Mouse (Mus musculus) ES-E14 (cell line): ENCODE data around the gene Ocrl. TPM values are rescaled to one million over a fixed set of nuclear protein-coding genes. Genes with fewer than 3 reads are reported as not detected.

ENCODE experiments used
- DNase-seq: peaks from one replicate; pipeline ENCODE4 v3.0.0-alpha.2; 2013; ENCODE audit warnings: low read depth, low spot score
- H3K27ac ChIP-seq: 2 replicates; pipeline ENCODE4 v1.5.1; 2012; ENCODE audit warnings: low read depth, mild to moderate bottlenecking, low read length, moderate library complexity, mixed read lengths; ENCODE audit not compliant: poor library complexity, insufficient read depth, severe bottlenecking
- H3K36me3 ChIP-seq: 2 replicates; pipeline ENCODE4 v1.6.1; 2012; ENCODE audit warnings: mild to moderate bottlenecking, low read length, moderate library complexity, mixed read lengths; ENCODE audit not compliant: control insufficient read depth, poor library complexity, insufficient read depth, severe bottlenecking
- H3K4me1 ChIP-seq, 2 experiments: fragments of 150-350 bp in 1 of 2; sonication (generic) in 1 of 2; 2 replicates each; pipeline ENCODE4 v1.6.1; 2012; ENCODE audit warnings: low read length in 2 of 2, mild to moderate bottlenecking in 1 of 2, mixed read lengths in 1 of 2; ENCODE audit not compliant: control insufficient read depth in 2 of 2, insufficient read depth in 2 of 2, poor library complexity in 1 of 2
- H3K4me3 ChIP-seq, 2 experiments: fragments of 150-350 bp in 1 of 2; sonication (generic) in 1 of 2; 2 replicates each; pipeline ENCODE4 v1.5.1; 2012; ENCODE audit warnings: low read length in 2 of 2, low read depth in 1 of 2, mild to moderate bottlenecking in 1 of 2, mixed read lengths in 1 of 2; ENCODE audit not compliant: insufficient read depth in 1 of 2, poor library complexity in 1 of 2, severe bottlenecking in 1 of 2
- H3K9ac ChIP-seq: 2 replicates; pipeline ENCODE4 v1.6.1; 2012; ENCODE audit warnings: low read depth, mild to moderate bottlenecking, low read length, mixed read lengths; ENCODE audit not compliant: poor library complexity, insufficient read depth, severe bottlenecking
- H3K9me3 ChIP-seq: fragments of 150-350 bp; sonication (generic); 2 replicates; pipeline ENCODE4 v1.6.1; 2012; ENCODE audit warnings: low read depth, mild to moderate bottlenecking, low read length; ENCODE audit not compliant: control insufficient read depth, insufficient read depth
- CHD2 ChIP-seq: IDR thresholded peaks from 2 replicates; pipeline ENCODE4 v1.6.1; 2014; ENCODE audit warnings: mild to moderate bottlenecking, low read depth, low read length, inconsistent platforms
- HCFC1 ChIP-seq: IDR thresholded peaks from 2 replicates; pipeline ENCODE4 v1.6.1; 2012; ENCODE audit warnings: low read length, inconsistent platforms, borderline replicate concordance; ENCODE audit not compliant: insufficient read depth
- MAFK ChIP-seq: IDR thresholded peaks from 2 replicates; pipeline ENCODE4 v1.6.1; 2014; ENCODE audit warnings: mild to moderate bottlenecking, low read depth, low read length, inconsistent platforms; ENCODE audit not compliant: insufficient read depth
- ZC3H11A ChIP-seq: IDR thresholded peaks from 2 replicates; pipeline ENCODE4 v1.6.1; 2012; ENCODE audit warnings: low read depth, mild to moderate bottlenecking, inconsistent platforms, low read length, borderline replicate concordance
- ZNF384 ChIP-seq: IDR thresholded peaks from 2 replicates; pipeline ENCODE4 v1.6.1; 2012; ENCODE audit warnings: low read depth, low read length, inconsistent platforms
- in situ Hi-C, 2 experiments: fragments of 600-800 bp; cut with MboI; formaldehyde crosslinking; loops; one replicate each; pipeline ENCODE4 v1.15.1; 2025; ENCODE audit warnings: low sequenced_read_pairs in 2 of 2, inconsistent platforms in 1 of 2; ENCODE audit not compliant: unreplicated experiment in 2 of 2
- total RNA-seq: library from RNA; depleted of rRNA; stranded (reverse); fragments of 300-350 nt; gene quantifications from 2 replicates; pipeline ENCODE4 v1.2.3, GENCODE M21; 2012

Ocrl gene
- total RNA-seq, 1 experiment = 7.8 TPM

GRCm38 (mm10) chrX:47970864-47971263 is 58.7 kb downstream of the Ocrl start:
- TF ChIP-seq HCFC1 (no peak), CHD2 (no peak), ZC3H11A (no peak), MAFK (no peak)
- DNase-seq = peak; percentile 37
- in situ Hi-C loops = no loop called here

GRCm38 (mm10) chrX:47971366-47972128 is 59.4 kb downstream of the Ocrl start:
- Histone ChIP-seq H3K4me1 (0 out of 4 replicates have a peak, but pooled peaks cover 0 to 2% of the 10 kb centered on the region in 2 experiments), H3K36me3 (no peaks in the 10 kb centered on the region), H3K4me3 (no peak overlapping the region), H3K27ac (peak overlapping the region; percentile 5; the same call in 1 of the 2 replicates), H3K9me3 (no peaks in the 10 kb centered on the region), H3K9ac (no peak overlapping the region)
- peak; percentile 33 for DNase-seq
- no peak for TF ChIP-seq ZNF384
- in situ Hi-C loops = no loop called here

More at GRCm38 (mm10) chrX:47970864-47971263, 58.7 kb downstream of the Ocrl start:
- Histone ChIP-seq H3K4me3 (no peak overlapping the region), H3K4me1 (0 out of 4 replicates have a peak, but pooled peaks cover 0 to 2% of the 10 kb centered on the region in 2 experiments), H3K9ac (no peak overlapping the region), H3K9me3 (no peaks in the 10 kb centered on the region), H3K27ac (peak overlapping the region; percentile 66; the same call in 1 of the 2 replicates), H3K36me3 (no peaks in the 10 kb centered on the region)

GRCm38 (mm10) chrX:47976551-47976950 is 64.4 kb downstream of the Ocrl start:
- Histone ChIP-seq H3K9ac (no peak overlapping the region), H3K36me3 (no peaks in the 10 kb centered on the region), H3K9me3 (no peaks in the 10 kb centered on the region), H3K4me1 (no peaks in the 10 kb centered on the region), H3K27ac (no peak overlapping the region), H3K4me3 (no peak overlapping the region)
- TF ChIP-seq CHD2 (no peak), HCFC1 (no peak), MAFK (no peak), ZNF384 (no peak), ZC3H11A (no peak)
- in situ Hi-C loops = loop anchor here (25.0 kb wide), 1 partner anchor 436 kb away; no protein-coding TSS in a partner anchor
- DNase-seq = no peak

- Histone ChIP-seq H3K36me3 (no peaks in the 10 kb centered on the region), H3K9me3 (no peaks in the 10 kb centered on the region), H3K4me1 (no peaks in the 10 kb centered on the region), H3K27ac (no peak overlapping the region), H3K4me3 (no peak overlapping the region), H3K9ac (no peak overlapping the region)
- in situ Hi-C loops = loop anchor here (25.0 kb wide), 1 partner anchor 435 kb away; no protein-coding TSS in a partner anchor
- no peak for TF ChIP-seq HCFC1
- TF ChIP-seq ZNF384 = no peak
- no peak for TF ChIP-seq MAFK
- no peak for TF ChIP-seq CHD2
- no peak for TF ChIP-seq ZC3H11A
- DNase-seq = no peak
Measured at GRCm38 (mm10) chrX:47977078-47977477, 64.9 kb downstream of the Ocrl start.
